Mouse (Mus musculus) ES-Bruce4 (cell line): Measurements from ENCODE around the gene Rxrb.

Source experiments
- CTCF ChIP-seq: IDR thresholded peaks from one replicate; pipeline ENCODE4 v1.8.1; 2011; ENCODE audit warnings: low read depth, low read length
- EP300 ChIP-seq: IDR thresholded peaks from 2 replicates; pipeline ENCODE4 v1.6.1; 2011; ENCODE audit warnings: low read depth, low read length; ENCODE audit not compliant: insufficient read depth
- POLR2A ChIP-seq: IDR thresholded peaks from one replicate; pipeline ENCODE4 v1.8.1; 2011; ENCODE audit warnings: low read length; ENCODE audit not compliant: insufficient read depth

GRCm38 (mm10) chr17:34028501-34029149, 3.0 kb upstream of the Rxrb start:
- TF ChIP-seq EP300 (no peak), POLR2A (no peak), CTCF (no peak)
